Mouse (Mus musculus) liver, adult (tissue): ENCODE results near the gene Kncn.

Experiments used
- GATA4 ChIP-seq: IDR thresholded peaks from 2 replicates; pipeline ENCODE4 v1.6.1; 2014; ENCODE audit warnings: mild to moderate bottlenecking, low read length; ENCODE audit not compliant: insufficient replicate concordance

Gene Kncn

DNA sequence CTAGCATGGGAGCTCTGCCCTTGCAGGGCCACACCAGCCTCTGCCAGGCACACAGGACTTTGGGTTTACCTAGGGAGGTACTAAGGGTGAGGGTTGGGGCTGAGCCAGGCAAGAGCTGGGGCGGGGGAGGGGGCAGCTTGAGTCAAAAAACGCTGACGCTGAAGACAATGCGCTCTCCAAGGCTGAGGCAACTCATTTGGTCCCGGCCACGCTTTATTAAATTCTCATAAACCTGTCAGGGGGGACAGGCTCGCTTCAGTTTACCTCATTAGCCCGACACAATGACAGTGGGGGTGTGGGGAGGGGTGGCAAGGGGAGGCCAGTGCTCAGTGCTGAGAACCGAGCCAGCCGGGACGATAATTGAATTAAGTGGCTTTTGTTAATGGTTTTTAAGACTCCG lies 20.2 kb downstream of the Kncn start:
- TF ChIP-seq GATA4 = no peak

- TF ChIP-seq GATA4 = no peak
Measured at GRCm38 (mm10) chr4:115905701-115906100, 21.5 kb downstream of the Kncn start.

DNA sequence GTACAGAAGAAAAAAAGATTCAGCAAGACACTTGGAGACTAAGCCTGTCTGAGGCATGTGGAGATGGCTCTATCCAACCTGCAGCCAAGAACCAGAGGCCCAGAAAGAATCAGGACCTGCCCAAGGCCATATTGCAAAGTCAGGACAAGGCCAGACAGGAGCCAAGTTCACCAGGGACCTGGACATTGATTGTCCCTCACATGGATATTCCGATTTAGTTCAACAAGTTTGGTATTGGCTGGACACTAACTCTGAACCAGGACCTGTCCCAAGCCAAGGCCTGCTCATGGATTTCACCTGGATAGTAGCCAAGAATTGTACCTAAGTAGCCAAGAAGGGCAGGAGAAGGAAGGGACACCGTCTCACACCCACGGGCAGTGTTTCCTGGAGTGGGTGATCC lies 22.6 kb downstream of the Kncn start:
- TF ChIP-seq GATA4 = no peak

DNA sequence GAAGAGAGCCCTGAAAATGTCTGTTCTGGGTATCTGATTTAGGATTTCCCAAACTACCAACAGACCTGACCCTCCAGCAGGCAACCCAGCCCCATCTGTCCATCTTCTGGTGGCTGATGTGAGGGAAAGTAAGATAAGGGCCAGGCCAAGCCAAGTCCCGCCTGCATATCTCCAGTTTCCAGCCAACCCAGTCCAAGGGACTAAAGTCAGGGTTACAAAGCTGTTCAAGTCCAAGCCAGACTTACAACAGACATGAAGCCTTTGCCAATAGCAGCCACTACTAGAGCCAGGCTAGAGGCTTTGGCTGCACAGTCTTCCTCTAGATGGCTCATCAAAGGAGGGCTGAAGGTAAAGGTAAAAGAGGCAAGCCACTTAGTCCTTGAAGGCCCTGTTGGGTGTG lies 23.8 kb downstream of the Kncn start:
- TF ChIP-seq GATA4 = no peak

DNA sequence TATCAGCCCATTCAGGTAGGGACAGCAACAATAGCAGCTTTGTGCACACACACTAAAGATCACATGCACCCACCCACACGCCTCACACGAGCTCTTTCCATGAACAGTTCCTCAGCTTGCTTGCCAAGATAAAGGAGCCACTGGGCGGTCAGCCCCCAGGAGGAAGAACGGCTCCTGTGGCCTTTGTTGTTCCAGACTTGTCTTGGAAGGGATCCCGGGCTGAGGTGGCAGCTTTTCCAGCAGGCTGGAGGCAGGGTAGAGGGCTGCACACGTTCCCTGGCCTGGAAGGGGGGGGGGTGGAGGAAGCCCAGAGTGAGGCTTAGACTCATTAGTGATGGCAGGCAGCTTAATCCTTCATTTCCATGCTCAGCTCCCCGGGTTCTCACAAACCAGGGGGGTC lies 24.4 kb downstream of the Kncn start:
- TF ChIP-seq GATA4 = no peak

GRCm38 (mm10) chr4:115911586-115911985 lies 27.4 kb downstream of the Kncn start:
- TF ChIP-seq GATA4 = no peak

- TF ChIP-seq GATA4 = no peak
Measured at GRCm38 (mm10) chr4:115919911-115920310, 35.7 kb downstream of the Kncn start.

DNA sequence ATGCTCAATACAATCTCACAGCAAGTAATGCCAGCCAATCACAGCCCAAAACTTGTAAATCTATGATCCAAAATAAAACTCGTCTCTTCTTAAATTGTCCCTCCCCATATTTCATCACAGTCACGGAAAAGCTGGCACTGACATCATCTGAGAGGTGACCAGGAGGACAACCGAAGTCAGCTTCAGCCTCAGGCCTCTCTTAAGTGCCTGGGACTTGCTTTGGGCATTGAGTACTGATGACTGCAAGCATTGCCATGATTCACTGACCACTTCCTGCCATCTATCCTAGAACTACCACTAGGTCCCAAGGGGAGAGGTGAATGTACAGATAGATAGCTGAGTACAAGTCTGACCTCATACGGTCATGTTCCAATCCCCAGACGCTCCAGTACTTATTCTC lies 38.5 kb downstream of the Kncn start:
- no peak for TF ChIP-seq GATA4

GRCm38 (mm10) chr4:115923262-115923880 lies 39.2 kb downstream of the Kncn start:
- TF ChIP-seq GATA4 = no peak

DNA sequence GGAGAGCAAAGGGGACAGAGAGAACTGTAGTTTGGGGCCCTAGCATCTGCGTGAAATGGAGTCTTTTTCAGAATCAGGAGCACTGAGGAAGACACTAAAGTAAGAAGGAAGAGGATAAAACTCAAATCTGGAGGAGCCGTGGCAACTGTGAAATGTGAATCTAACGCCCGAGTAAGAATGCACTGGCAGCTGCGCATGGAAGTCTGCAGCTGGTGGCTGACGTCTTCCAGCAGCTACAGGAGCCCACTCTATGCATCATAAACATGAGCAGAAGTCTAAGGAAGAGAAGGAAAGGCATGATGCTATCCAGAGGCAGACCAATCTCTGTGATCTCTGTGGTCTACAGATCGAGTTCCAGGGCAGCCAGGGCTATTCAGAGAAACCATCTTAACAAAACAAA lies 43.4 kb downstream of the Kncn start:
- no peak for TF ChIP-seq GATA4

GRCm38 (mm10) chr4:115931556-115932088 lies 47.4 kb downstream of the Kncn start:
- no peak for TF ChIP-seq GATA4

GRCm38 (mm10) chr4:115935835-115936581 lies 51.8 kb downstream of the Kncn start:
- no peak for TF ChIP-seq GATA4

GRCm38 (mm10) chr4:115936646-115937045 lies 52.4 kb downstream of the Kncn start:
- no peak for TF ChIP-seq GATA4

DNA sequence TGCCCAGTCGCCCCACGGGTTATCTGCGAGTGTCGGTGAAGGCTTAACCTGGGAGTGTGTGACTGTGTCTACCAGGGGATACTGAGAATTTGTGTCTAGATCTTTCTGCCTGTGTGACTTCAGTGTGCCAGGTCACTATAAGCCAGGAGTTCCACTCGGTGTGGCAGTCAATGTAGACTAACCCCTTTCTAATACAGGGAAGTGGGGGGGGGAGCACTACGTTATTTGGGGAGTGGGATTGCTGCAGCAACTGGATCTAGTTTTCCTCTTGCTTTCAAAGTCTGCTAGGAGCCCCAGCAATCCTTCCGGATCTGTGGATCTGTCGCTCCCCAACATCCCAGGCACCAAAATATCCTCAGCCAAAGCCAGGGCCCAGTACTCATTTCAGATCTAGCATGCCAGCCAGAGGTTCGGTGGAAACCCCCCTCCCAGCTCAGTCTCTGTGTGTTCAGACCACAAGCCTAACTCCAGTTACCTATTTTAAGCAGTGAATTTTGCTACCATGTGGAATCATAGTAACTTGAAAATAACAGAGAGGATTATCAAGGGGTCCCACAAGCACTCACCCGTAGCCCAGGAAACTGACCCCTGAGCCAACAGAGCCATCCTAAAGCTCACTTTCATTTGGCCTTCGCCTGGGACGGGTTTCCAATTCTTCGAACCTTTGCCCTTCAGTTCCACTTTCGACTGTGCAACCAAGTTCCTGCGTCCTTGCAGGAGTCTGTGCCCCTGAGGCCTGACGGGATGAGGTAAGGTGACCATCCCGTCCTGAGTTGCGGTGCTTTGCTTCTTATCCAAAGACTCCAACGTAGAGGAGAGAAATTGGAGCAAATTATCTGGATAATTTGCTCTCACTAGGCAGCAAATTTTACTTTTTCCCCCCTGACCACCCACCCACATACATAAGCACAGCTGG lies 53.1 kb downstream of the Kncn start:
- TF ChIP-seq GATA4 = no peak

- no peak for TF ChIP-seq GATA4
Measured at GRCm38 (mm10) chr4:115938276-115939160, 54.3 kb downstream of the Kncn start.
